ENCODE assay signal across 8 mouse cellular contexts in the genomic region with DNA sequence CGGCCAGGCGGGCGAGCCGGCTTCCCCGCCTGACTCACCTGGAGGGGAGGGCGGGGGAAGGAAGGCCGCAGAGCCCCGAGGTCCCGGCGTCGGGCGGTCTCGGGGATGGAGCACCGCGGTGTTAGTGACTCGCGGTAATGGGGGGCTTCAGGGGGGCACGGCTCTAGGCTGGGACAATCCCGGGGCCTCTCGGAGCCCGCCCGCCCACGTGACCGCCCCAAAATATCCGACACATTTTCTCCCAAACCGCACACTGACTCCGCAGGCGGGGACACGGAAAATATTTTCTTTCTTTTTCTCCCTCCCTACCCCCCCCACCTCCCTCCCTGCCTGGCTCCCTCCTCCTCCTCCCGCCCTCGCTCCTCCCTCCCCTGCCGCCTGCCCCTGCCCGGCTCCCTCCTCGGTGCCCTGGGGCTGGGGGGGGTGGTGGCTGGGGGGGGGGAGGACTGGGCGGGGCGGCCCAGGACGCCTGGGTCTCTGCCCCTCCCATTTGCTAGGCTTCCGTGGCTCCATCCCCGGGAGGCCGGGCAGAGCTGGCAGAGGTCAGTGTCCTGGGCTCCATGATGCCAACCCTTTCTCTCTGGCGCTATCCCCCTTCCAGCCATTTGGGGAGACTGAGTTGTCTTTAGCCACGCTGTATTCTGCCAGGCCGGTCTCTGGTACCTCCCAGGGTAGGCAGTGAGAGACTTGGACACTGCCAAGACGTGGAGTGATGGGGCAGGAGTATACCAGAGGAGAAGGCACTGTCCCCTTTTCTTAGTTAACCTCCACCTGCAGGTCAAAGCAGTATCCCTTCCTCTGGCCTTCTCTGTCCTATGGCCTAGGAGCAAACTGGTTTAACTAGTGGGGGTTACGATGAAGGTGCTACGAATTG. TPM values are rescaled to one million over a fixed set of nuclear protein-coding genes. Genes with fewer than 3 reads are reported as not detected.
DNase-seq lines count a peak whose midpoint lies in the region; ATAC-seq and TF ChIP-seq lines count a peak whose summit lies in the region.

A gene (minus strand): TSS at position 316 of the 874 bp plus-strand sequence.

- H3K27ac ChIP-seq in bone marrow macrophage, adult 2 months (ENCODE audit: insufficient read depth, low read depth, low read length): no peak within 1 kb of the TSS
- no peak within 1 kb of the TSS for H3K27ac ChIP-seq in forebrain, postnatal 0 days (ENCODE audit: low read depth, low read length)
- H3K27ac ChIP-seq in hindbrain, embryonic 16.5 days (ENCODE audit: low read depth, low read length): no peak within 1 kb of the TSS
- H3K27ac ChIP-seq in limb, embryonic 14.5 days (replicated peaks; ENCODE audit: low read depth, low read length): peak within 1 kb of the TSS; percentile 97
- no peak within 1 kb of the TSS for H3K27ac ChIP-seq in midbrain, embryonic 16.5 days (ENCODE audit: low read length)

- H3K9ac ChIP-seq in forebrain, postnatal 0 days: peak within 1 kb of the TSS; percentile 65
- peak within 1 kb of the TSS; percentile 63 for H3K9ac ChIP-seq in hindbrain, embryonic 16.5 days (ENCODE audit: low read depth, low read length)
- H3K9ac ChIP-seq in limb, embryonic 14.5 days (ENCODE audit: low read depth, low read length, severe bottlenecking): peak within 1 kb of the TSS; percentile 91
- peak within 1 kb of the TSS; percentile 74 for H3K9ac ChIP-seq in midbrain, embryonic 16.5 days (ENCODE audit: low read depth, low read length)

- no peaks in the 10 kb centered on the region for H3K36me3 ChIP-seq in forebrain, postnatal 0 days (ENCODE audit: insufficient read depth)
- no peaks in the 10 kb centered on the region for H3K36me3 ChIP-seq in hindbrain, embryonic 16.5 days (ENCODE audit: control insufficient read depth, insufficient read depth, low read length)
- peaks cover 11% of the 10 kb centered on the region for H3K36me3 ChIP-seq in limb, embryonic 14.5 days (ENCODE audit: control insufficient read depth, insufficient read depth, low read length)
- H3K36me3 ChIP-seq in midbrain, embryonic 16.5 days (ENCODE audit: control insufficient read depth, insufficient read depth, low read length): no peaks in the 10 kb centered on the region

- TF ChIP-seq POLR2A in bone marrow macrophage, adult 2 months (IDR thresholded peaks at IDR 0.05; ENCODE audit: borderline replicate concordance, low read depth, low read length): no peak
- TF ChIP-seq POLR2A in limb, embryonic 14.5 days (IDR thresholded peaks at IDR 0.05; ENCODE audit: borderline replicate concordance, extremely low read depth, insufficient read depth, insufficient read length): no peak

- peak; percentile 48 for ATAC-seq in forebrain, postnatal 0 days
- ATAC-seq in hindbrain, embryonic 16.5 days: peak; percentile 72
- ATAC-seq in limb, embryonic 14.5 days (ENCODE audit: low FRiP score, low read depth): peak; percentile 60
- peak; percentile 69 for ATAC-seq in midbrain, embryonic 16.5 days

- TF ChIP-seq CTCF in bone marrow macrophage, adult 2 months (IDR thresholded peaks at IDR 0.05; ENCODE audit: low read depth, low read length): no peak
- no peak for TF ChIP-seq CTCF in forebrain, postnatal 0 days (IDR thresholded peaks at IDR 0.05; ENCODE audit: low read depth)

- DNase-seq in right cerebral cortex, postnatal 4 days: peak; percentile 34
- DNase-seq in right cerebral cortex, postnatal 14 days: no peak
- DNase-seq in forebrain, postnatal 0 days: peak; percentile 20
- DNase-seq in limb, embryonic 14.5 days (ENCODE audit: low spot score): peak; percentile 79
- no peak for DNase-seq in thymus, postnatal 25 days

- under 1% methylated on average over 37 of the region's 46 CpGs for WGBS in forebrain, postnatal 0 days
- under 1% methylated on average over 26 of the region's 46 CpGs for WGBS in hindbrain, embryonic 16.5 days
- WGBS in limb, embryonic 14.5 days: under 1% methylated on average over 23 of the region's 46 CpGs
- under 1% methylated on average over 41 of the region's 46 CpGs for WGBS in midbrain, embryonic 16.5 days

- peaks cover 4% of the 10 kb centered on the region; the same call in 1 of the 2 replicates for H3K27me3 ChIP-seq in forebrain, postnatal 0 days (ENCODE audit: insufficient read depth, low read length)
- peaks cover 14% of the 10 kb centered on the region for H3K27me3 ChIP-seq in hindbrain, embryonic 16.5 days (replicated peaks; ENCODE audit: control insufficient read depth, insufficient read depth, low read length)
- no peaks in the 10 kb centered on the region for H3K27me3 ChIP-seq in limb, embryonic 14.5 days (ENCODE audit: control insufficient read depth, insufficient read depth, low read length)
- peaks cover 31% of the 10 kb centered on the region for H3K27me3 ChIP-seq in midbrain, embryonic 16.5 days (ENCODE audit: control insufficient read depth, insufficient read depth, low read depth, low read length)

- H3K4me1 ChIP-seq in bone marrow macrophage, adult 2 months (ENCODE audit: control insufficient read depth, insufficient read depth, low read length): 0 out of 2 replicates have a peak, but pooled peaks cover 4% of the 10 kb centered on the region
- peaks cover 10% of the 10 kb centered on the region; the same call in 1 of the 2 replicates for H3K4me1 ChIP-seq in forebrain, postnatal 0 days (ENCODE audit: insufficient read depth)
- H3K4me1 ChIP-seq in hindbrain, embryonic 16.5 days (ENCODE audit: control insufficient read depth, insufficient read depth, low read depth, low read length): peaks cover 9% of the 10 kb centered on the region; the same call in 1 of the 2 replicates
- H3K4me1 ChIP-seq in limb, embryonic 14.5 days (ENCODE audit: control insufficient read depth, insufficient read depth, low read length): peaks cover 53% of the 10 kb centered on the region
- peaks cover 9% of the 10 kb centered on the region for H3K4me1 ChIP-seq in midbrain, embryonic 16.5 days (ENCODE audit: control insufficient read depth, insufficient read depth, low read length)

- peak within 1 kb of the TSS; percentile 96 for H3K4me2 ChIP-seq in forebrain, postnatal 0 days (ENCODE audit: low read depth)
- H3K4me2 ChIP-seq in hindbrain, embryonic 16.5 days (ENCODE audit: low read length): peak within 1 kb of the TSS; percentile 92
- peak within 1 kb of the TSS; percentile 75 for H3K4me2 ChIP-seq in limb, embryonic 14.5 days (replicated peaks; ENCODE audit: low read depth, low read length, severe bottlenecking)
- H3K4me2 ChIP-seq in midbrain, embryonic 16.5 days (ENCODE audit: low read length): peak within 1 kb of the TSS; percentile 97

- peak within 1 kb of the TSS; percentile 54 for H3K4me3 ChIP-seq in bone marrow macrophage, adult 2 months (ENCODE audit: insufficient read depth, low read length)
- peak within 1 kb of the TSS; percentile 55 for H3K4me3 ChIP-seq in forebrain, postnatal 0 days (ENCODE audit: low read depth, low read length)
- H3K4me3 ChIP-seq in hindbrain, embryonic 16.5 days (ENCODE audit: low read length): peak within 1 kb of the TSS; percentile 47
- peak within 1 kb of the TSS; percentile 80 for H3K4me3 ChIP-seq in limb, embryonic 14.5 days (replicated peaks; ENCODE audit: low read length)
- H3K4me3 ChIP-seq in midbrain, embryonic 16.5 days (ENCODE audit: low read depth, low read length): peak within 1 kb of the TSS; percentile 56

- no peaks in the 10 kb centered on the region for H3K9me3 ChIP-seq in forebrain, postnatal 0 days (ENCODE audit: low read length)
- H3K9me3 ChIP-seq in hindbrain, embryonic 16.5 days (ENCODE audit: control insufficient read depth, low read length): no peaks in the 10 kb centered on the region
- no peaks in the 10 kb centered on the region for H3K9me3 ChIP-seq in limb, embryonic 14.5 days (ENCODE audit: control insufficient read depth, low read length)
- no peaks in the 10 kb centered on the region for H3K9me3 ChIP-seq in midbrain, embryonic 16.5 days (replicated peaks; ENCODE audit: control insufficient read depth, low read length, poor library complexity, severe bottlenecking)

RNA-seq across cellular contexts. Expression of the gene that starts here (rescaled TPM):
- 29.8 and 30.4 TPM in 2 replicates for polyA plus RNA-seq in bone marrow macrophage, adult 2 months (2012; ENCODE audit: insufficient read depth, insufficient read length, missing spikeins)
- total RNA-seq in forebrain, postnatal 0 days (2014; rRNA removed): 6.5 and 12.3 TPM in 2 replicates
- 4.5 and 4.6 TPM in 2 replicates for polyA plus RNA-seq in forebrain, postnatal 0 days (2015; fragmentation: Nextera tagmentation; extraction: Ambion mirVana)
- polyA plus RNA-seq in hindbrain, embryonic 16.5 days (2015; fragmentation: Nextera tagmentation; extraction: Ambion mirVana): 5.6 and 7.6 TPM in 2 replicates
- polyA plus RNA-seq in limb, embryonic 14.5 days (2012; rRNA removed): 135 and 175 TPM in 2 replicates
- 115 and 140 TPM in 2 replicates for polyA plus RNA-seq in limb, embryonic 14.5 days (2014; fragmentation: Nextera tagmentation; extraction: Ambion mirVana)
- polyA plus RNA-seq in midbrain, embryonic 16.5 days (2015; fragmentation: Nextera tagmentation; extraction: Ambion mirVana): 4.1 and 6.0 TPM in 2 replicates

Comparison
In these comparisons a context has a peak if more than half of its experiments do, and no peak if none do; other contexts are left out.
1. DNase-seq: peak in right cerebral cortex, postnatal 4 days (single experiment), forebrain, postnatal 0 days (single experiment) and limb, embryonic 14.5 days (single experiment); none in right cerebral cortex, postnatal 14 days (single experiment) and thymus, postnatal 25 days (single experiment).
2. Peak in every context shown above with its lines, with median percentiles within 50 percentile points of each other: H3K4me3 ChIP-seq, ATAC-seq, H3K4me2 ChIP-seq and H3K9ac ChIP-seq.